Mouse (Mus musculus) testis, postnatal 14 days (tissue): Measurements from ENCODE around the gene Mc1r.
"Not testable (repeated sequence)": the region's sequence is repeated elsewhere in the genome, so short reads cannot be mapped to it uniquely, and the experiment has no call there.

Source experiments
- DNase-seq: peaks from one replicate; pipeline ENCODE4 v3.0.0; 2021; ENCODE audit warnings: low spot score

Mc1r gene

DNA sequence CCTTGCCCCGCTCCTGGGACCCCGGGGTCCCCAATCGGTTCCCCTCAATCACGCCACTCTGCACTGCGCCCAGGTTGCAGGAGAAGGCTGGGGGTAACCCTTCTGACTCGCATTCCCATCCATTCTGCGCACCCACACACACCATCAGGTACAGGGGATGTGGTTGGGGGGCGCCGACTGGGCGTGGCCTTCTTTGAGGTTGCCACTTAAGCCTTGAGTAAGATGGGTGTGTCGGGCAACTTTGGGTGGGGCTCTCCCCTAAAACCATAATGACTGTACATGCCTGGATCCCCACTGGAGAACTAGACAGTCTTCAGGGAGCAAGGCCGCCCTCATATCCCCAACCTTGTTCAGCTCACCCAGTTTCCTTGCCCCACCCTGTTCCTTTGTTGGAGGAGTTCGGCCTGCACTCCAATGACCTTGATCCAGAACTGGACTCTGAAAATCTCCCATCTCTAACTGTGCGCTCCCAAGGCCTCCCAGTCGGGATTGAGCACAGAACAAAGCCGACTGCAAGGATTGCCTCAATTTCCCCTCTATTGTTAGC, 4.9 kb downstream of the Mc1r start:
- DNase-seq: no peak

- no peak for DNase-seq
Measured at GRCm38 (mm10) chr8:123412560-123413170, 5.8 kb downstream of the Mc1r start.

DNA sequence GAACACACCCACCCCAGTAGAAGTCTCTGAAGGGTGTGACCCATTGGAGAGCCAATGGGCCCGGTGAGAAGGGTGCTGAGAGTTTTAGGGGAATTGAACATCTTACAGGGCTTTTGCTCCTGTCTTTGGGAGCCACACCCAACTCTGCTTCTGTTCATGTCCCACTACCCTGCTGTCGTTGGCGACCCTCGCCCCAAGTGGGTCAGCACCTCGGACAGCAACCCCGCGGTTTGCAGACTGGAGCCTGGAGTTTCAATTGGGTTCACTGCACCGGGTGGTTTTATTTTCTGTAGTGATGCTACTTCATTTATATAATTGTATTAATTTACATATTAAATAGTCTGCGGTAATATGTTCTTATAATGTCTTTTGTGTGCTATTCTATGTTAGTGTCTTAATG, 7.3 kb downstream of the Mc1r start:
- DNase-seq: no peak

DNA sequence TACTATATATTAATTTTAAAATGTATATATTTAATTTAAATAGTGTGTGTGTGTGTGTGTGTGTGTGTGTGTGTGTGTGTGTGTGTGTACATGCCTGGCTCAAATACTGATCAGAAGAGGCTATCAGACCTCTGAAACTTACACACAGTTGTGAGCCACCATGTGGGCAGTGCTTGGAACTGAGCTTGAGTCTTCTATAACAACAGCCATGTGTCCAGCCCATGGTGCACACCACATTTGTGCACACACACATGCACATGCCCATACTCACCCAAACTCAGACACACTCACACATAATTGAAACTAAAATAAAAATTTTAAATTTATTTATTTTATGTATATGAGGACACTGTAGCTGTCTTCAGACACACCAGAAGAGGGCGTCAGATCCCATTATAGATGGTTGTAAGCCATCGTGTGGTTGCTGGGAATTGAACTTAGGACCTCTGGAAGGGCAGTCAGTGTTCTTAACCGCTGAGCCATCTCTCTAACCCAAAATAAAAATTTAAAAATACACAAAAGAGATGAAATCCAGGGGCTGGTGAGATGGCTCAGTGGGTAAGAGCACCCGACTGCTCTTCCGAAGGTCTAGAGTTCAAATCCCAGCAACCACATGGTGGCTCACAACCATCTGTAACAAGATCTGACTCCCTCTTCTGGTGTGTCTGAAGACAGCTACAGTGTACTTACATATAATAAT, 8.2 kb downstream of the Mc1r start:
- DNase-seq: not testable (repeated sequence)

DNA sequence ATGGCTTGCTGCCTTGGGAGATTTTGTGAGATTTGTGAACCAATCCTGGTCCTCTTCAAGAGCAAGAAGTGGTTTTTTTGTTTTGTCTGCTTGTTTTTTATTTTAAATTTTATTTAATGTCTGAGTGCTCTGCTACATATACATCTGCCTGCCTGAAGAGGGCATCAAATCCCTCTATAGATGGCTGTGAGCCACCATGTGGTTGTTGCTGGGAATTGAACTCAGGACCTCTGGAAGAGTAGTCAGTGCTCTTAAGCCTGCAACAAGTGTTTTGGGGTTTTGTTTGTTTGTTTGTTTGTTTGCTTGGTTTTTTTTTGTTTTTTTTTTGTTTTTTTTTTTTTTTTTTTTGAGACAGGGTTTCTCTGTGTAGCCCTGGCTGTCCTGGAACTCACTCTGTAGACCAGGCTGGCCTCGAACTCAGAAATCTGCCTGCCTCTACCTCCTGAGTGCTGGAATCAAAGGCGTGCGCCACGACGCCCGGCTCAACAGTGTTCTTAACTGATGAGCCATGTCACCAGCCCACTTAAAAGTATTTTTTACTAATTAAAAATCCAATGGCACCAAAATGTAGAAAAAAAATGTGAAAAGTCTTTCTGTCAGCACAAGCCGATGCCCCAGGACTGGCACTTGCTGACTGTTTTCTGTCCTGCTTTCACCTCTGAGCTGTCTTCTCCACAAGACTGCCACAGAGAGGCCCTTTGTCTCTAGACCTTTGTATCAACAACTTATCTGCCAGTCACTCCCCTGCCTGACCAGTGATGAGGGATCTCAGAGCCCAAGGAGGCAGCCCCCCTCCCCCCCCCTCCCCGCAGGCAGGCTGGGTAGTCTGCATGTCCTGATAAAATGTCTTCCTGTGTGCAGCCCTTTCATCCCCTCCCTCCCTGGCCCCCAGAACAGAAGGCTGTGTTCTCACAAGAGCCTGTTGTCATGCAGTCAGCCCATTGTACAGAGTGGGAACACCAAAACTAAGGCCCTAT, 9.3 kb downstream of the Mc1r start:
- peak; percentile 74 for DNase-seq

DNA sequence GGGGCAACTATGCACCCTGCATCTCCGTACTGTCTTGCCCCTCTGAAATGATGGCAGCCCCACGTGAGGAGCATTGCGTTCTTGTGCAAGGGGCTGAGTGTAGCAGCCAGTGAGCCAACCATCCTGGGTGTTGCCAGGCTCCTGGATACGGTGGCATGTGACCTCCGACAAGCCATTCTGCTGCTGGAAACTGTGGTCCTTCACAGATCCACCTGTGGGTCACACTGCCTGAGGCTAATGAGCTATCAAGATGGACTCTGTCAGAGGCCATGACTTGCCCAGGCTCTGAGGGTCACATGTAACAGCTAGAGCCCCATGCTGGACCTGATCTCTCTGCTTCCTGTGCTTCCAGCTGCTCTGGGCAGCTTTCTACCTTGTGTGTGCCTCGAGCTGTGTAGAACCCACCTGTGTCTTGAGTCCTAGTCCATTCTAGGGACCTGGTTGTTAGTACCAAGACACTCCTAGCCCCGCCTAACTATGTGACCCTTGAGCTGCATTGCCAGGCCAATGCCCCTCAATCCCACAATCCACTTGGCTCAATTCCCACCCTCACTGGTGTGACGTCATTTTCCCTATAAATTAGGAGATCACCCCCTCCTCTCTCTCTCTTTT, 10.1 kb downstream of the Mc1r start:
- DNase-seq: no peak

- DNase-seq: no peak
Measured at GRCm38 (mm10) chr8:123419711-123420110, 12.8 kb downstream of the Mc1r start.

DNA sequence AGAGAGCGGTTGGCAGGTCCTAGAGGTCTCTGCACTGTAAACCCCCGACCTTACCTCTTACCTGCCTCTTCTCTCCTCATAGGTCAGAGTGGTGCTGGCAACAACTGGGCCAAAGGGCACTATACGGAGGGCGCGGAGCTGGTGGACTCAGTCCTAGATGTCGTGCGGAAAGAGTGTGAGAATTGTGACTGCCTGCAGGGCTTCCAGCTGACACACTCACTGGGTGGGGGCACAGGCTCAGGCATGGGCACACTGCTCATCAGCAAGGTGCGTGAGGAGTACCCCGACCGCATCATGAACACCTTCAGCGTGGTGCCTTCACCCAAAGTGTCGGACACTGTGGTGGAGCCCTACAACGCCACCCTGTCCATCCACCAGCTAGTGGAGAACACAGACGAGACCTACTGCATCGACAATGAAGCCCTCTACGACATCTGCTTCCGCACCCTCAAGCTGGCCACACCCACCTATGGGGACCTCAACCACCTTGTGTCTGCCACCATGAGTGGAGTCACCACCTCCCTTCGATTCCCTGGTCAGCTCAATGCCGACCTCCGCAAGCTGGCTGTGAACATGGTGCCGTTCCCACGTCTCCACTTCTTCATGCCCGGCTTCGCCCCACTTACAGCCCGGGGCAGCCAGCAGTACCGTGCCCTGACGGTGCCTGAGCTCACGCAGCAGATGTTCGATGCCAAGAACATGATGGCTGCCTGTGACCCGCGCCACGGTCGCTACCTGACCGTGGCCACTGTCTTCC, 13.8 kb downstream of the Mc1r start:
- no peak for DNase-seq

GRCm38 (mm10) chr8:123421325-123421724, 14.4 kb downstream of the Mc1r start:
- DNase-seq: no peak

DNA sequence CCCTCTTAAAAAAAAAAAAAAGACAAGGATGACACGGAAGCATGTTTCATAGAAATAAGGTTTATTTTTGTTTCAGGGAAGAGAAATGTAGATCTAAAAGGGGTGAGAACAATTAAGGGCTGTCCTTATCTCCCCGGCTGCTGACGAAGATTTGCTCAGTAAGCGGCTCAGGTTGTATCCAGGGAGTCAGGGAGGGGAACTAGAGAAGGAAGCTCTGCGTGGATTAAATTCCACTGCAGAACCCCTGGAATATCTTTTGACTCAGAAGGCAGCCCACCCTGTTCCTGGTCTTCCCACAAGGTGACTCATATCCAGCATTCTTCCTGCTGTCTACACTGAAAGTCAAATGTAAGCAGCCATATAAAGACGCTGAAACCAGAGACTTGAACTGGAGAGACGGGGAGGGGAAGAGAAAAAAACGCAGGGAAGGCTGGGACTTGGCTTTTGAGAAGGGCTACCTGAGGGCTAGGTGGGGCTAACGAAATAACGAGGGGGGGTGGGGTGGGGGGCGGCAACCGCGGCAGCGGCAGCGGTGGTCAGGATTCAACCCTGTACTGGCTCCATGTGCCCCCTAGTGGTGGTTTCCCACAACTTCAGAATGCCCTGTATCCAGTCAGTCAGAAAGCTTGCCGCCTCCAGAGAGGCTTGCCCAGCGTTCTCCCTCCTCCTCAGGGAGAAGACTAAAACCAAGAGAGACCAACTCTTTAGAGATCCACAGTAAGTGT, 15.3 kb downstream of the Mc1r start:
- DNase-seq: peak; percentile 64

- no peak for DNase-seq
Measured at GRCm38 (mm10) chr8:123422781-123423159, 15.9 kb downstream of the Mc1r start.

DNA sequence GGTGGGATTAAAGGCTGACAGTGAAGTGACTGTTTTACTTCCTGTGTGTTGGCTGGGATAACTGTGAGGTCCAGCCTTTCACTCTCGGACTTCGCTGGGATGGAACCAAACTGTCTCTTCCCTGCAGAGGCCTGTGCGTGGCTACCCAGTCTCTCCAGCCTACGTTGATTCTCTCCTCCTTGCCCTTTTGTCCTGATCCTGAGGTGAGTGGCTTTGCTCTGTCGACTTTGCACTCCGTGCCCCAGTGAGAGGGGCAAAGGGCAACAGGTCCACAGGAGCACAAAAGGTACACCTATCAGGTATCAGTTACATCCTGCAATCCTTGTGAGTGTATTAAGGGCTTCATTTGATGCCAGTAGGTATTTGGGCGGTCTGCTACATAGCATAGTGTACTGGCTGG, 16.5 kb downstream of the Mc1r start, which contains the start of gene Def8:
TSS of gene Def8 (plus strand) at position 87 of the 400 bp plus-strand sequence.
- DNase-seq: no peak

DNA sequence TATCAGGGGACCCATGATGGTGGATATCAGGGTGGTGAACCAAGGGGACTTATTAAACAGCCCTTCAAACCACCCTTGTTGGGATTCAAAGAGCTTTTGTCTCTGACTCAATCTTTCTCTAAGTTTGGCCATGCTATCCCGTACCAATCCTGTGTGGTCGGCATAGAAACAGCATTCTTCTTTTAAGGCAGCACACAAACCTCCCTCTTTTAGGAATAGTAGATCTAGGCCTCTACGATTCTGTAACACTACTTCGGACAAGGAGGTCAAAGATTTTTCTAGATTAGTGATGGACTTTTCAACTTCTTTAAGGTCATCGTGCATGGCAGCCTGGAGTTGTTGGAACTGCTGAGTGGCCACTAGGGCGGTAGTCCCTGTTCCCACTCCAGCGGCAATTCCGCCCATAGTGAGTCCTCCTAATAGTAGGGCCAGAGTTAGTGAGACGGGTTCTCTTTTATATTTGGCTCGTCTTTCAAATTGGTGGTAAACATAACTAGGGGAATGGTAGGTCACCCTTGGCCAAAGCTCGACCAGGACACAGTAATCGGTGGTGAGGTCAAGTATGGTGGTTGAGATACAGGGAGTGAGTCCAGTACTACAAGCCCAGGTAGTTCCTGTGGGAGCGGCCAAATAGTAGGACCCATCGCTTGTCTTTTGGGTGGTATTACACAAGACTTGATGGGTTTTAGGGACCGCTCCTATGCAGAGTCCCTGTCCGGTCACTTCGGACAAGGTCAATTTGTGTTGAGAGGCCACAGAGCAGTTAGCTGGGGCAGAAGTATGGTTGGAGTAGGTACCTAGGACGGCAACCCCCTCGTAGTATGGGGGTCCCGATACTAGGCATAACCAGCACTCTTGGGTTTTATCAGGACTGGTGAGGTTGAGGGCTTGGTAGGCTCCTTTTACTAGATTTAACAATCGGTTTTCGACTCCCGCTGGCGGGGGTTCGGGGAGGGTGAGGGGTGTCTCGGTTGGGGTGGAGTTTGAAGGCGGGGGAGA, 19.9 kb downstream of the Mc1r start:
- no peak for DNase-seq

GRCm38 (mm10) chr8:123427639-123428275, 20.9 kb downstream of the Mc1r start:
- DNase-seq: no peak

- DNase-seq: no peak
Measured at GRCm38 (mm10) chr8:123428343-123428893, 21.5 kb downstream of the Mc1r start.

- DNase-seq: no peak
Measured at GRCm38 (mm10) chr8:123428939-123429721, 22.2 kb downstream of the Mc1r start.

- DNase-seq: not testable (repeated sequence)
Measured at GRCm38 (mm10) chr8:123429722-123430013, 22.8 kb downstream of the Mc1r start.

GRCm38 (mm10) chr8:123430936-123431335, 24.0 kb downstream of the Mc1r start:
- DNase-seq: not testable (repeated sequence)
